Mouse (Mus musculus) lung, embryonic 16.5 days (tissue): ENCODE measurements around the gene Ndufb2. TPM values are rescaled to one million over a fixed set of nuclear protein-coding genes. Genes with fewer than 3 reads are reported as not detected.

Source experiments
- ATAC-seq: fragments of 200-750 bp; cut with Nextera tagmentation; 2 replicates; pipeline ENCODE4 v1.8.0; 2017; ENCODE audit warnings: low read depth, mild to moderate bottlenecking, moderate library complexity
- H3K27ac ChIP-seq: fragments of 300-500 bp; sonication (generic); 2 replicates; pipeline ENCODE4 v1.5.1; 2014; ENCODE audit warnings: mild to moderate bottlenecking, control low read depth, low read length
- H3K27me3 ChIP-seq: fragments of 300-500 bp; sonication (generic); 2 replicates; pipeline ENCODE4 v1.6.1; 2014; ENCODE audit warnings: low read depth, low read length, mixed read lengths; ENCODE audit not compliant: control insufficient read depth, insufficient read depth
- H3K36me3 ChIP-seq: fragments of 300-500 bp; sonication (generic); 2 replicates; pipeline ENCODE4 v1.6.1; 2014; ENCODE audit warnings: low read length; ENCODE audit not compliant: control insufficient read depth, insufficient read depth
- H3K4me1 ChIP-seq: fragments of 300-500 bp; sonication (generic); replicated peaks from 2 replicates; pipeline ENCODE4 v1.6.1; 2014; ENCODE audit warnings: low read length, mixed read lengths; ENCODE audit not compliant: control insufficient read depth, insufficient read depth
- H3K4me2 ChIP-seq: fragments of 300-500 bp; sonication (generic); 2 replicates; pipeline ENCODE4 v1.6.1; 2014; ENCODE audit warnings: low read depth, low read length, control low read depth
- H3K4me3 ChIP-seq: fragments of 300-500 bp; sonication (generic); 2 replicates; pipeline ENCODE4 v1.5.1; 2014; ENCODE audit warnings: mild to moderate bottlenecking, low read length, control low read depth
- H3K9ac ChIP-seq: fragments of 300-500 bp; sonication (generic); 2 replicates; pipeline ENCODE4 v1.6.1; 2014; ENCODE audit warnings: low read length, control low read depth
- H3K9me3 ChIP-seq: fragments of 300-500 bp; sonication (generic); 2 replicates; pipeline ENCODE4 v1.6.1; 2016; ENCODE audit warnings: low read length; ENCODE audit not compliant: control insufficient read depth
- WGBS: fragments of 180-500 bp; shearing (Covaris S2); extraction: QIAGEN DNeasy Blood & Tissue Kit; methylation state at CpG from one replicate; pipeline ENCODE4 v1.1.7; 2014; 5-methylcytosine and 5-hydroxymethylcytosine counted together
- polyA plus RNA-seq: library from polyadenylated mRNA; unstranded; fragments of >200 nt; fragmentation: Nextera tagmentation; extraction: Ambion mirVana; gene quantifications from 2 replicates; pipeline ENCODE4 v1.2.1, GENCODE M21; 2015

Gene Ndufb2
- polyA plus RNA-seq, 1 experiment from 2014 or later = 312 TPM

GRCm38 (mm10) chr6:39606056-39606455, 13.7 kb downstream of the Ndufb2 start:
- Histone ChIP-seq H3K4me1 (no peaks in the 10 kb centered on the region), H3K4me2 (no peak overlapping the region), H3K27me3 (no peaks in the 10 kb centered on the region), H3K36me3 (peaks cover 8% of the 10 kb centered on the region; the same call in 1 of the 2 replicates), H3K4me3 (no peak overlapping the region), H3K9ac (no peak overlapping the region), H3K27ac (no peak overlapping the region), H3K9me3 (no peaks in the 10 kb centered on the region)
- 54% methylated on average over 6 of the region's 6 CpGs for WGBS
- no peak for ATAC-seq

DNA sequence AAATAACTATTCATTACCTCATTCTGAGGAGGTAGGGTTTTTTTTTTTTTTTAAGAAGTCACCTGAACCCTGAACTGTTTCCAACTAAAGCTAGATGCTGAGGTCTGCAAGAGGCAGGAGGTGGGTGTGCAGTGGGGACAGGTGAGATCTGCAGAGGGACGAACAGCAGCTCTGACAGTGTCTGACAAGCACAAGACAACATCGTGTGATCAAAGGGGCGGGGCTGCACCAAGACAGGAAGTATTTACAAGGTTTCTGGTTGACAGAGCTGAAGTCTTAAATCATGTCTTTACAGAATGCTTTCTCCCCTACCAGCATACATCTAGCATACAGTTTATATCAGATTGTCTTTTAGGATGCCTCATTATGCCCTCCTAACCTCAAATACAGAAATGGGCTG, 14.5 kb downstream of the Ndufb2 start:
- H3K27me3 ChIP-seq = no peaks in the 10 kb centered on the region
- no peak for ATAC-seq
- no peaks in the 10 kb centered on the region for H3K4me1 ChIP-seq
- WGBS = 51% methylated on average over 3 of the region's 3 CpGs
- H3K27ac ChIP-seq = no peak overlapping the region
- H3K4me3 ChIP-seq = no peak overlapping the region
- H3K9me3 ChIP-seq = no peaks in the 10 kb centered on the region
- H3K36me3 ChIP-seq = peaks cover 8% of the 10 kb centered on the region; the same call in 1 of the 2 replicates
- H3K4me2 ChIP-seq = no peak overlapping the region
- H3K9ac ChIP-seq = no peak overlapping the region

GRCm38 (mm10) chr6:39607365-39607764, 15.0 kb downstream of the Ndufb2 start:
- Histone ChIP-seq H3K9me3 (no peaks in the 10 kb centered on the region), H3K9ac (no peak overlapping the region), H3K4me2 (no peak overlapping the region), H3K36me3 (peaks cover 8% of the 10 kb centered on the region; the same call in 1 of the 2 replicates), H3K27ac (no peak overlapping the region), H3K27me3 (no peaks in the 10 kb centered on the region), H3K4me1 (no peaks in the 10 kb centered on the region), H3K4me3 (no peak overlapping the region)
- ATAC-seq = no peak
- 55% methylated on average over 5 of the region's 5 CpGs for WGBS

DNA sequence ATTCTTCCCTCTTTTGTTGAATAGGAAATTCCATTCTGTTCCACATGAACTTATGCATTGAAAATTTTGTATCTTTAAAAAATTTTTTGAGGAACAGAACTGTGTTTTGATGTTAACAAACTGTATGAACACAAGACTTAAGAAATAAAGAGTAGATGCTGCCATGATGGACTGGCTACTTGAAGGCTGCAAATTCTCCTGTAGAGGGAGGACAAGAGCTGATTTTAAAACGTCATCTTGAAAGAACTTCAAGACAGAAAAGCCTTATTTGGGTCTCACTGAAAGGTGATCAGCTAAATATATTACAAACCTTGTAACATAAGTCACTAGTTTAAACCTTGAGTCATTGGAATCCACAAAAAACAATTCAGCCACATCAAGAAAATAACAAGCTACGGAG, 17.8 kb downstream of the Ndufb2 start:
- Histone ChIP-seq H3K9ac (no peak overlapping the region), H3K9me3 (no peaks in the 10 kb centered on the region), H3K4me3 (no peak overlapping the region), H3K4me2 (no peak overlapping the region), H3K27ac (no peak overlapping the region), H3K27me3 (no peaks in the 10 kb centered on the region), H3K4me1 (no peaks in the 10 kb centered on the region), H3K36me3 (peaks cover 15% of the 10 kb centered on the region)
- WGBS = 72% methylated on average over 2 of the region's 2 CpGs
- no peak for ATAC-seq

DNA sequence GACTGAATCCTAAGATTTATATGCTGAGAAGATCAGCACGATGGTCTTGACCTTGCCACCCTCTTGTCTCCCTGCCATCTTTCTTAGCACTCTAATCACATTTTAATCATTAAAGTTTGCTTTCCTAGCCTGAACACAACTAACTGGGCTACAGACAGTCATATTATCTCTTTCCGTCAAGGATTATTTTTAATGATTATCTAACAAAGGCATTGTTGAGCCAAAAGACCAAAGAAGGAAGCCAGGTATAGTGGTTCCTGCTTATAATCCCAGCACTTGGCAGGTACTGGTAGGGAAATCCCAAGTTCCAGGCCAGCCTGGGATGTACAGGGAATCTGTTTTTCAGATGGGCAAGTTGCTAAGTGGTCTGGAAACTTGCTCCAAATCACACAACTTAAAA, 18.9 kb downstream of the Ndufb2 start:
- 86% methylated on average over 2 of the region's 2 CpGs for WGBS
- H3K4me2 ChIP-seq = no peak overlapping the region
- no peak for ATAC-seq
- H3K4me1 ChIP-seq = no peaks in the 10 kb centered on the region
- no peaks in the 10 kb centered on the region for H3K9me3 ChIP-seq
- H3K9ac ChIP-seq = no peak overlapping the region
- no peak overlapping the region for H3K4me3 ChIP-seq
- peaks cover 18% of the 10 kb centered on the region for H3K36me3 ChIP-seq
- no peak overlapping the region for H3K27ac ChIP-seq
- no peaks in the 10 kb centered on the region for H3K27me3 ChIP-seq

Other genes with a start within 250 kb of the Ndufb2 start
- gene Slc37a3, start 214.9 kb upstream of the Ndufb2 start, polyA plus RNA-seq = 37.6 and 40.4 TPM in 2 replicates
- 5.6 and 6.6 TPM in 2 replicates for gene Rab19, start 211.4 kb upstream of the Ndufb2 start, polyA plus RNA-seq
- 60.4 and 68.9 TPM in 2 replicates for gene Mkrn1, start 172.1 kb upstream of the Ndufb2 start, polyA plus RNA-seq
- gene Dennd2a, start 34.7 kb upstream of the Ndufb2 start, polyA plus RNA-seq = 16.0 and 17.3 TPM in 2 replicates
- gene Adck2, start 18.7 kb upstream of the Ndufb2 start, polyA plus RNA-seq = 25.0 and 30.0 TPM in 2 replicates
- 0.93 TPM in 1 of 2 replicates, not detected in the other for gene Gm42420, start 6.8 kb upstream of the Ndufb2 start, polyA plus RNA-seq
- 16.1 and 16.3 TPM in 2 replicates for gene Braf, start 132.9 kb downstream of the Ndufb2 start, polyA plus RNA-seq
- 167 and 169 TPM in 2 replicates for gene Mrps33, start 218.4 kb downstream of the Ndufb2 start, polyA plus RNA-seq